ENCODE assay signal across 17 mouse cellular contexts in the genomic region with DNA sequence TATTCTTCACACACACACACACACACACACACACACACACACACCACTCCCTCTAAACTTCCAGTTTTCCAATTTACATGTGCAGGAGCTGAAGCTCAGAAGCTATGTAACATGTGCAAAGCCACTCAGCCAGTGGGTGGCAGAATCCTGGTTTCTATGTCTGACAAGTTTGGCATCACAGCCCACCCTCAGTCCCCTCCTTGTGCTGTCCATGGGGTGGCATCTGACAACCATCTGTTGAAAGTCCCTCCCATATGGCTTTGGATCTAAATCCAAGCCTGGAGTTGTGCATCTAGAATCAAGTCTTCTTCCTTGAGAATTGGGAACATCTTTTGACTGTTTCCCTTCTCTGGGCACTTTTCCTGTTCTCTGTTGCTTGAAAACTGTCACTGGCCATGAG.
A peak's percentile ranks its signal among the peaks of the same experiment; 100 is the strongest.
DNase-seq lines count a peak whose midpoint lies in the region; ATAC-seq and TF ChIP-seq lines count a peak whose summit lies in the region.
"Had no signal": no experiment of that assay in that cellular context is flagged by ENCODE, and none has a peak within 500 bp of the region (broad histone marks: within the 10 kb centered on the region; RNA-seq: fewer than 3 reads in every experiment).

No protein-coding gene starts in this region.

- no peaks in the 10 kb centered on the region for H3K4me1 ChIP-seq in hindbrain, postnatal 0 days (ENCODE audit: insufficient read depth, low read length)
- H3K4me1 ChIP-seq in hindbrain, embryonic 16.5 days (ENCODE audit: control insufficient read depth, insufficient read depth, low read depth, low read length), result no peaks in the 10 kb centered on the region
- H3K4me1 ChIP-seq: hindbrain, embryonic 12.5 days; liver, embryonic 12.5 days; neural tube, embryonic 15.5 days; stomach, embryonic 15.5 days had no signal

- no peaks in the 10 kb centered on the region for H3K9me3 ChIP-seq in hindbrain, postnatal 0 days (ENCODE audit: low read length)
- no peaks in the 10 kb centered on the region for H3K9me3 ChIP-seq in hindbrain, embryonic 16.5 days (ENCODE audit: control insufficient read depth, low read length)
- H3K9me3 ChIP-seq: heart, embryonic 13.5 days; hindbrain, embryonic 12.5 days; liver, embryonic 12.5 days; neural tube, embryonic 15.5 days; stomach, embryonic 15.5 days had no signal

- DNase-seq in cerebellum, postnatal 10 days, result peak; percentile 63 to 76
- DNase-seq in hindbrain, postnatal 0 days (ENCODE audit: low spot score), result peak; percentile 50
- DNase-seq in left cerebral cortex, adult 2 months (ENCODE audit: extremely low spot score in 1 of 2, low spot score in 2 of 2), result peak in 1 of 2 experiments; percentile 42
- DNase-seq in right cerebral cortex, postnatal 4 days, result peak; percentile 20
- no peak for DNase-seq in lung, adult 18-20 months
- no peak for DNase-seq in thymus, postnatal 10 days (ENCODE audit: low spot score in 2 of 2)
- DNase-seq: gastrocnemius, postnatal 25 days; kidney, adult 18-20 months had no signal

- peak; percentile 19; the same call in 1 of the 2 replicates for TF ChIP-seq CTCF in hindbrain, postnatal 0 days (IDR thresholded peaks at IDR 0.05; ENCODE audit: low read depth)
- no peak; the same call in none of the 2 replicates for TF ChIP-seq CTCF in left cerebral cortex, adult 2 months (IDR thresholded peaks at IDR 0.05)

- H3K36me3 ChIP-seq in hindbrain, postnatal 0 days (ENCODE audit: insufficient read depth, low read length), result no peaks in the 10 kb centered on the region
- no peaks in the 10 kb centered on the region for H3K36me3 ChIP-seq in hindbrain, embryonic 16.5 days (ENCODE audit: control insufficient read depth, insufficient read depth, low read length)
- H3K36me3 ChIP-seq: heart, embryonic 13.5 days; hindbrain, embryonic 12.5 days; liver, embryonic 12.5 days; neural tube, embryonic 15.5 days; stomach, embryonic 15.5 days had no signal

- ATAC-seq in cerebellum, adult (ENCODE audit: insufficient number of reproducible peaks, low FRiP score, low TSS enrichment), result no peak
- ATAC-seq in hindbrain, postnatal 0 days, result 0 out of 2 replicates have a peak, but pooled peaks have one; percentile 56
- no peak for ATAC-seq in hindbrain, embryonic 16.5 days
- ATAC-seq: liver, embryonic 12.5 days; Patski had no signal

- H3K27ac ChIP-seq in hindbrain, postnatal 0 days, result no peak overlapping the region
- no peak overlapping the region for H3K27ac ChIP-seq in hindbrain, embryonic 16.5 days (ENCODE audit: low read depth, low read length)
- peak overlapping the region; percentile 44; the same call in 1 of the 2 replicates for H3K27ac ChIP-seq in left cerebral cortex, adult 2 months
- H3K27ac ChIP-seq: heart, embryonic 13.5 days; hindbrain, embryonic 12.5 days; liver, embryonic 12.5 days; macrophage; neural tube, embryonic 15.5 days; stomach, embryonic 15.5 days had no signal

- no peak overlapping the region for H3K4me2 ChIP-seq in hindbrain, postnatal 0 days (ENCODE audit: low read depth, low read length)
- H3K4me2 ChIP-seq in hindbrain, embryonic 16.5 days (ENCODE audit: low read length), result no peak overlapping the region
- H3K4me2 ChIP-seq: heart, embryonic 13.5 days; hindbrain, embryonic 12.5 days; liver, embryonic 12.5 days; neural tube, embryonic 15.5 days; stomach, embryonic 15.5 days had no signal

- intact Hi-C loops in left cerebral cortex, adult 2 months (cut with DNase I), result loop anchor here (2.0 to 10.0 kb wide), 2 partner anchors 246 to 1358 kb away; no protein-coding TSS in a partner anchor

- H3K27me3 ChIP-seq in hindbrain, postnatal 0 days (ENCODE audit: insufficient read depth, low read length), result no peaks in the 10 kb centered on the region
- H3K27me3 ChIP-seq in hindbrain, embryonic 16.5 days (replicated peaks; ENCODE audit: control insufficient read depth, insufficient read depth, low read length), result no peaks in the 10 kb centered on the region
- H3K27me3 ChIP-seq: heart, embryonic 13.5 days; hindbrain, embryonic 12.5 days; liver, embryonic 12.5 days; neural tube, embryonic 15.5 days; Patski; stomach, embryonic 15.5 days had no signal

- H3K9ac ChIP-seq in hindbrain, postnatal 0 days (replicated peaks; ENCODE audit: low read length), result no peak overlapping the region
- H3K9ac ChIP-seq in hindbrain, embryonic 16.5 days (ENCODE audit: low read depth, low read length), result no peak overlapping the region
- H3K9ac ChIP-seq: heart, embryonic 13.5 days; hindbrain, embryonic 12.5 days; liver, embryonic 12.5 days; neural tube, embryonic 15.5 days; stomach, embryonic 15.5 days had no signal

- no peak overlapping the region for H3K4me3 ChIP-seq in hindbrain, postnatal 0 days (ENCODE audit: low read length)
- no peak overlapping the region for H3K4me3 ChIP-seq in hindbrain, embryonic 16.5 days (ENCODE audit: low read length)
- H3K4me3 ChIP-seq in left cerebral cortex, adult 2 months, result no peak overlapping the region
- H3K4me3 ChIP-seq: heart, embryonic 13.5 days; hindbrain, embryonic 12.5 days; liver, embryonic 12.5 days; neural tube, embryonic 15.5 days; stomach, embryonic 15.5 days had no signal

Comparison
In these comparisons a context has a peak if more than half of its experiments do, and no peak if none do; other contexts are left out.
1. DNase-seq: peak in cerebellum, postnatal 10 days (2 of 2), hindbrain, postnatal 0 days (single experiment) and right cerebral cortex, postnatal 4 days (single experiment); none in lung, adult 18-20 months (0 of 2) and thymus, postnatal 10 days (0 of 2).